Mouse (Mus musculus): ENCODE measurements around the gene Zbtb49. TPM values are rescaled to one million over a fixed set of nuclear protein-coding genes. Genes with fewer than 3 reads are reported as not detected.

Zbtb49 gene
- polyA plus RNA-seq, 1 experiment from 2014 or later = 21.3 TPM

GRCm38 (mm10) chr5:38151264-38151663 is 69.0 kb downstream of the Zbtb49 start:
- Histone ChIP-seq H3K27ac (no peak overlapping the region), H3K36me3 (peaks cover 98% of the 10 kb centered on the region), H3K9ac (no peak overlapping the region), H3K9me3 (no peaks in the 10 kb centered on the region), H3K4me1 (peaks cover 44% of the 10 kb centered on the region), H3K4me2 (replicated peaks) (peak overlapping the region; percentile 32; the same call in 1 of the 2 replicates), H3K27me3 (replicated peaks) (no peaks in the 10 kb centered on the region), H3K4me3 (no peak overlapping the region)
- 63% methylated on average over 3 of the region's 3 CpGs for WGBS
- no peak for ATAC-seq (ENCODE audit: low FRiP score, low read depth)

GRCm38 (mm10) chr5:38146524-38146923 is 73.7 kb downstream of the Zbtb49 start:
- H3K4me3 ChIP-seq = no peak overlapping the region
- no peaks in the 10 kb centered on the region for H3K27me3 ChIP-seq (replicated peaks)
- ATAC-seq (ENCODE audit: low FRiP score, low read depth) = no peak
- H3K4me1 ChIP-seq = peaks cover 4% of the 10 kb centered on the region; the same call in 1 of the 2 replicates
- H3K36me3 ChIP-seq = peaks cover 92% of the 10 kb centered on the region
- no peak overlapping the region for H3K27ac ChIP-seq
- no peaks in the 10 kb centered on the region for H3K9me3 ChIP-seq
- H3K9ac ChIP-seq = no peak overlapping the region
- WGBS = 88% methylated on average over 6 of the region's 6 CpGs
- no peak overlapping the region for H3K4me2 ChIP-seq (replicated peaks)

- Histone ChIP-seq H3K27ac (no peak overlapping the region), H3K4me2 (replicated peaks) (no peak overlapping the region), H3K9ac (no peak overlapping the region), H3K4me1 (no peaks in the 10 kb centered on the region), H3K36me3 (peaks cover 92% of the 10 kb centered on the region), H3K4me3 (no peak overlapping the region), H3K9me3 (no peaks in the 10 kb centered on the region), H3K27me3 (replicated peaks) (no peaks in the 10 kb centered on the region)
- WGBS = 79% methylated on average over 6 of the region's 6 CpGs
- no peak for ATAC-seq (ENCODE audit: low FRiP score, low read depth)
Observed at GRCm38 (mm10) chr5:38140893-38141292, 79.4 kb downstream of the Zbtb49 start.

Other genes starting within 250 kb of the Zbtb49 start
- 40.6 and 43.2 TPM in 2 replicates for gene Stx18, start 181.7 kb downstream of the Zbtb49 start, polyA plus RNA-seq (2016; fragmentation: Nextera tagmentation; extraction: Ambion mirVana)
- gene Nsg1, start 60.5 kb downstream of the Zbtb49 start, polyA plus RNA-seq (2016; fragmentation: Nextera tagmentation; extraction: Ambion mirVana) = 530 and 545 TPM in 2 replicates
- 83.6 and 92.4 TPM in 2 replicates for gene Lyar, start within 50 bp of the Zbtb49 start, polyA plus RNA-seq (2016; fragmentation: Nextera tagmentation; extraction: Ambion mirVana)
- 101 and 105 TPM in 2 replicates for gene Tmem128, start 39.7 kb upstream of the Zbtb49 start, polyA plus RNA-seq (2016; fragmentation: Nextera tagmentation; extraction: Ambion mirVana)
- not detected in 2 replicates for gene Otop1, start 55.5 kb upstream of the Zbtb49 start, polyA plus RNA-seq (2016; fragmentation: Nextera tagmentation; extraction: Ambion mirVana)
- not detected in 2 replicates for gene Drd5, start 98.9 kb upstream of the Zbtb49 start, polyA plus RNA-seq (2016; fragmentation: Nextera tagmentation; extraction: Ambion mirVana)